Mouse (Mus musculus): ENCODE measurements around the gene S100b.

Gene S100b

DNA sequence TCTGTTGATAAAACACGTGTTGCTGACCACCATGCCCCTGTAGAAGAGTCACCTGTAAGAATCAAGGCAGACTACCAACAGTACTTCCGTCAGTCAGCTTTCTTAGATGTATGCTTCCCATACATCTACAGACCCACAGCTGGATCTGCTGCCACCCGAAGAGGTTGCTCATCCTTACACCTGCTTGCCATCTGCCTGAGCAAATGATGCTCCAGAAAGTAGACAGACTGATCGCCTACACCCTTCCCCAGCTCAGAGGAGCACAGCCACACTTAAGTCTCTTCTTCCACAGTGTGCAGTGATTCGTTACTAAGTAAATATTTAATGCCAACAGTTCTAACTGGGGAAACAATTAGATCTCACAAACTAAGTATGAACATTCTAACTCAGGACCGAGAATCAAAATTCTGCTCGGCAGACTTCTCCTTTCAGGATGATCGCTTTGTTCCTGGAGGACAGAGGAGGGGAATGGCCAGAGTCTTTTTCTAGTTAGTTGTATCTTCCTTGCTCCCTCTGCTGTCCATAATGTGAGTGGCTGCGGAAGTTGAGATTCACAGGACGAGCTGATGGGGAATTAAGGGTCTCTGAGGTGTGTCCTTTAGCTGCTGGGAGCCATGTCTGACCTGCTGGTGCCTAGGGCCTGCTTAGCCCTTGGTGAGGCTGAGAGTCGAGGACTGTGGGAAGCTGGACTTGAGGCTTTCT lies 6.9 kb downstream of the S100b start:
- no peak for DNase-seq (ENCODE audit: low spot score in 2 of 2)

DNA sequence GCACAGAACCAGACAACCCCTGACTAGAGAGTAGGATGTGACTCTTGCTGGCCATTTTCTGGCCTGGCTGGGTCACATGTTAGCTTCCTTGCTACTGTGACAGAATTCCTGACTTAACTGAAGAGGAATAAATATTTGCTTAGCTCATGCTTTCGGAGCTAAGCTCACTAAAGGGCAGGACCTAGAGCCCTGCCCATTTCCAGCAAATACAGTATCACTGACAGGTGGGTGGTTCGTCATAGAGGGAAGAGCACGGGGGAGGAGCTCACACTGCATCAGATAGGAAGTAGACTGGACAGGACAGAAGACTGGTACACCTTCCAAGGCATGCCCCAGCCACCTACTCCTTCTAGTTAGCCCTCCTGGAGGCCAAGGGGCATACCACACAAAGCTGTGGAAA lies 7.8 kb downstream of the S100b start:
- no peak for DNase-seq (ENCODE audit: low spot score in 2 of 2)

DNA sequence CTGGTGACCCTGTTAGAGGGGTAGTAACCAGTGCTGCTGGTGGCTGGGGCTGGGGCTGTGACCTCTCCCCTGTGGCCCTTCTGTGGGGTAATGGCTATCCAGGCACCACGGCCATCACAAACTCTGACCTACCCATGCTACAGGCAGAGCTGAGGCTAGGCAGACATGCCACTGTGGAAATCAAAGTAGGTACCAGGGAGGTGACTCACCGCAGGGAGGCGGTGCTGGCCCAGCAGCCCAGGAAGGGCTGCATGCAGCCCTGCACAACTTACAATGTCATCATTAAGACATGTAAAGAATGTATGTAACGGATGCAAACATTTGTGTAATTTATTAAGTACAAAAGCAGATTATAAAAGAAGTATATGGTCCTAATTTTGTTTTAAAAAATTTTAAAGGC lies 8.8 kb downstream of the S100b start:
- no peak for DNase-seq (ENCODE audit: low spot score in 2 of 2)

DNA sequence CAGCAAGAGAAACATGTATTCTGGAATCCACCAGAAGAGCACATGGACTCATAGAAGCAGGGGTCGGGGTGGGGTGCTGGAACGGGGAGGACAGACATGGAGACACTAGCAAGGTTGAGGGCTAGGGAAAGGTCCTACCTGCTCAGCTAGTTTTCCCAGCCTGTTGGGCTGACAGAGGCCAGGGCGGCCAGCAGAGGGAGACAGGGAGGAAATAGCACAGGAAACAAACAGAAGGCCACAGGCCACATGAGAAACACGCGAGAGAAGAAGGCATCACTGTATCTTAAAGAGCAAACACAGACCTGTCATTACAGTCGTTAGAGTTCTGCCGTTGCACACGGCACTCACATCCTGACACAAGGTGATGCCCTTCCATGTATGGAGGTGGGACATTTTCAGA lies 17.6 kb downstream of the S100b start:
- DNase-seq (ENCODE audit: low spot score in 2 of 2): peak; percentile 28 to 62

DNA sequence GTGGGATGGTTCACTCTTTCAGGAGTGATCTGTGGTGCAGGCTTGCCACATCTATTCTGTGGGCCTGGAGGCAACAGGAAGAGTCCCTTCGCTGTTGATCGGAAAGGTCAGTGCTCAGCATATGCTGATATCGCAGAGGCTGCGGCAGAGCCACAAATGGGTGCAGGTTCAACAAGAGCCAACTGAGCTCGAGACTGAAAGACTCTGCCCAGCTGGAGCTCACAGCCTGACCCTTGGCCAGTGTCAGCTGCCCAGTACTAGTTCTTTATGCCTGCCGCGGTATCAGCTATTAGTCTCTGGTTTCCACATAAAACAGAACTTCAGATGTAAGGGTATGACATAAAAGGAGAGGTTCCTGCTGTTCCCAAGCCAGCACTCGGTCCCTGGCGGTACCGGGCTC lies 21.6 kb downstream of the S100b start:
- no peak for DNase-seq (ENCODE audit: low spot score in 2 of 2)

DNA sequence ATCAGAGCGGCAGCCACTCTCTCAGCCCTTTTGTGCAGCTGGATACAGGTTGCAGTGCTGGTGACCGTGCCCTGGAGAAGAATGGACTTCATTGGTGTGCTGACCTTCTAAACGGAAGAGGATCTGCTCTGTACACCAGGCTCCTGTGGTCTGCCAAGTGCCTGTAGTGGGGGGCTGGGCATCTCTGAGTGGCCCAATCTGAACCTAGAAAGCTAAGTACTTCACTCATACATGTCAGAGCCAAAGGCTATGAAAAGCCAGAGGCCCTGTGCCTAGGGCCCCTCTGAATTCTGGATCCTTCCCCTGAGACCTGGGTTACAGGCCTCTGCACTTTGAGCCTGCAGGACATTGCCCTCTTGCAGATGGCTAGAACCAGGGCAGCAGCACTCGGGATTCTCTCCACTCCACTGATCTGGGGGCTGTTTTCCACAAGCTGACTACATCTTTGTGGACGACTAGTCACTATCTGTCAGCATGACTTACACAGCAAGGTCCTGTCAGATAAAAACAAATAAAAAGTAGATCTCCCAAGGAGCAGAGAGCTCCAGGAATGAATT lies 25.0 kb downstream of the S100b start:
- no peak for DNase-seq (ENCODE audit: low spot score in 2 of 2)

DNA sequence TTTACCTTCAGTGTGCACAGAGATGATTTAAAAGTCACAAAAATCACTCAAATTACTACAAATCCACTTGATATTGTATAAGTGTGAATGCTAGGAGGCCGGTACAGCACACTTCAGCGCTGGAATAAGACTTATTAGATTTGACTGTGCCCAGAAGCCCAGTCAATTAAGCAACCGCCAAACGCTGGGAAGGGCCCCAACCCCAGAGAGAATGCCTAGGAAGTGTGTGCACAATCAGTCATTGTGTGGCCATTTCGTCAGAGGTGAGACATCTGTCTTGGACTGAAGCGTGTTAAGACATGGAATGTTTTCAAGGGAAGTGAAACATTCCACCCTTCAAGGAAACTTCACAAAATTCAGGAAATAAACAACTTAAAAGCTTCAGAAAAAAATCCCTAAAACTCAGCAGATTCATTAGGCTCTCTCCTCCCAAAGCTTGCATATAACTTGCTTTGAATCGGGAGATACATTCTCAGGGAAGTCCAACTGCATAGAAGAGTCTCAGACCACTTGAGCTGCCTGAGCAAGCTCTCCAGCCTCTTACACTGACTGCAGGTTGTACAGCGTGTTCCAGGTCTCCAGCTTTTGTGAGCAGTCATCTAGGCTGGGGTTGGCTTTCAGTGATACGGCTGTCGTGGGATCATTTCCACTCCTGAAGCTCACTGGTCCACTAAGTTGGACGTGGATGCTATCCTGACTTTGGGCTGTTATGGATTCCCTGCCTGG lies 34.8 kb downstream of the S100b start:
- DNase-seq (ENCODE audit: low spot score in 2 of 2): no peak

DNA sequence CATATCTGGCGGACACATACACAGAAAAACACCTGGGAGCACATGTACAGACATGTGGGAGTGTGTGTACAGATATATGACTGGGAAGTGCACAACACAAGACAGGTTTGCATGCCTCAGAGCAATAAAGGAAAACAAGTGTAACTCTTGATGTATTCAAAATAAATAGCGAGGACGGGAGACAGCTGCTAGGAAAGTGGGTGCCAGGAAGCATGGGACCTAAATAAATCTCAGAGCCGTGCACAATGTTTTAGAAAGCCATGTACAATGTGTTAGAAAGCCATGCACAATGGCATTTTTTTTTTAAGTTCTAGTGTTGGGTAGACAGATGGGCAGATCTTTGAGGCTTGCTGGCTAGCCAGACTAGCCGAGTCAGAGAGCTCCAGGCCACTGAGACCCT lies 35.4 kb downstream of the S100b start:
- no peak for DNase-seq (ENCODE audit: low spot score in 2 of 2)

DNA sequence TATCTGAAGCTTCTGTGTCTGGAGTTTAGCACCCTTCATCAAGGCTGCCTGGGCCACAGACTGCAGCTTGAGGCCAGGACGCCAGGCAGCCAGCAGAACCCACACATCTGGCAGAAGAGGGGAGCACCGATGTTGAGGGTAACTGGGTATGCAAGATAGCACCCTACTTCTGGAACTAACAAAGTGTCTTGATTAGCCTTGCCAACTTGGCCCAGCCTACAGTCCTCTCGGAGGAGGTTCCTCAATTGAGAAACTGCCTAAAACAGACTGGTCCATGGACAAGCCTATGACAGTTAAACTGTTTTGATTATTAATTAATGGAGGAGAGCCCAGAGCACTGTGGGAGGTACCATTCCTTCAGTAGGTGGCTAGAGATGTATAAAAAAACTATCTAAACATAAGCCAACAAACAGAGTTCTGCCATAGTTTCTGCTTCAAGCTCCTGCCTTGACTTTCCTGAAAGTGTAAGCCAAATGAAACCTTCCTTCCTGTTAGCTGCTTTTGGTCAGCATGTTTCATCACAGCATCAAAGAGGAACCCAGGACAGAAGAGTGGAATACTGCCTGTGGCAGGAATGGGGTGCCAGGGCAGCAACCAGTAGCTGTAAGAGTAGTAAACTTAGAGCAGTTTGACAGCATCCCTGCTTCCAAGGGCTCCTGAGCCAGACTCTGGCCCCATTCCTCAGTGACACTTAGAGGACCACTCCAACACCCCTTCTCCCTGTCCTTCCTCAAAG lies 36.5 kb downstream of the S100b start:
- no peak for DNase-seq (ENCODE audit: low spot score in 2 of 2)

DNA sequence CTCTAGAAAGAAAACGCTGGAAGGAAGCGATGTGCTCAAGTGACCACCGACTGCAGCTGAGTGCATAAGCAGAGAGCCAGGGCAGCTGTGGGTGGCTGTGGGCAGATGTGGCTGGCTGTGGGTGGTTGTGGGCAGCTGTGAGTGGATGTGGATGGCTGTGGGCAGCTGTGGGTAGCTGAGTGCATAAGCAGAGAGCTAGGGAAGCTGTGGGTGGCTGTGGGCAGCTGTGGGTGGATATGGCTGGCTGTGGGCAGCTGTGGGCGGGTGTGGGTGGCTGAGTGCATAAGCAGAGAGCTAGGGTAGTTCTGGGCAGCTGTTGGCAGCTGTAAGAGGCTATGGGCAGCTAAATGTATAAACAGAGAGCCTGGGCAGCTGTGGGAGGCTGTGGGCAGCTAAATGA lies 39.6 kb downstream of the S100b start:
- DNase-seq (ENCODE audit: low spot score in 2 of 2): no peak

DNA sequence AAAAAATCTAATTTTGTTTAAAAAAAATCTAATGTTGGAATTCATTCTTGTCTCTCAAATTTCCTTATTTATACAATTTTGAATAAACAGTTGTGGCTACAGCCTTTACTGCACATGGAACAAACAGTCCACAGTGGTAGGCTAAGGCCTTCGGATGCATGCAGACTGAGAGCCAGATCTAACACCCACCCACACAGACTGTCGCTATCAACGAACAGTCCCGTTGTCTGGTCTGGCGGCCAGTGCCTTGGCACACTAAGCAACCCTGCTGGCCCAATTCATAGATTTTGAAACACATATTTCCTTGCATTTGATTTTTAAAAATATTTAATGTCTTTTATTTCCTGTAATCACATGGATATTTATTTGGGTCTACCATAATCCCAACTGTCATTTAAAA lies 46.5 kb downstream of the S100b start:
- DNase-seq (ENCODE audit: low spot score in 2 of 2): no peak

DNA sequence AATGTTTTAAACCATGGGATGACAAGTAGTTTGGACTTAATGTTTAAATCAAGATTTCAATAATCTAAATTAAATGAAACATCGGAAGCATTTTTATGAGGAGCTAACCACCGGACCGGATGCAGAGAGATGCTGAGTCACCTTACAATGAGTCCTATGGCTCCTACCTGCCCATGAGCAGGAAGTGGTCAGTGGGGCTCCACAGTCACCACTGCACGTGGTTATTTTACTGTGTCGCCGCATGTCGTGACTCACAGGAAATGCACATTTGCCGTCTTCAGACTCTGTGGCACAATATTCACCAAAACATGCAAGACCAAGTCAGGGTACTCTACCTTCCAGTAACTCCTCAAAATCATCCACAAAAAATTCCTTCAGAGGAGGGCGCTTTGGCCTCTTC lies 53.1 kb downstream of the S100b start:
- DNase-seq (ENCODE audit: low spot score in 2 of 2): no peak
